Mouse (Mus musculus) frontal cortex, postnatal 36 days (tissue): ENCODE results near the gene Atp6v1e1.

Source experiments
- DNase-seq, 2 experiments: peaks; one replicate each; pipeline ENCODE4 v3.0.0; 2022; ENCODE audit warnings: low spot score in 2 of 2

Atp6v1e1 gene

DNA sequence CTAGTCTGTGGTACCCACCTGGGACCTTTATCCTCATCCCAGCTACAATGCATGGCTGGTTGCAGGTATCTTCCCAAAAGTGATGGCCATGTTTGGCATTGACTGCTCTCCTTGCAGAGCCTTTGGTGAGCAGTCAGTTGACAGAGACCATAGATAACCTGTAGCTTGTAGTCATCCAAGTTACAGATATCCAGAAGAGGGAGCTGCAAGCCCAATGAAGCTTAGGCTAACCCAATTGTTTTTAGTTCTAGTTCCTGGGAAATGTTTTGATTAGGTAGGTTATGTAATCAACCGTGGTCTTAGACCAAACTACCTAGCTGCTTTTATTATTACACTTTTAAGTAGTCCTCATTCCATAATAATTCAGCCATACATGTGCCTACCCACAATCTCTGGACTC, 51.2 kb downstream of the Atp6v1e1 start:
- no peak for DNase-seq

DNA sequence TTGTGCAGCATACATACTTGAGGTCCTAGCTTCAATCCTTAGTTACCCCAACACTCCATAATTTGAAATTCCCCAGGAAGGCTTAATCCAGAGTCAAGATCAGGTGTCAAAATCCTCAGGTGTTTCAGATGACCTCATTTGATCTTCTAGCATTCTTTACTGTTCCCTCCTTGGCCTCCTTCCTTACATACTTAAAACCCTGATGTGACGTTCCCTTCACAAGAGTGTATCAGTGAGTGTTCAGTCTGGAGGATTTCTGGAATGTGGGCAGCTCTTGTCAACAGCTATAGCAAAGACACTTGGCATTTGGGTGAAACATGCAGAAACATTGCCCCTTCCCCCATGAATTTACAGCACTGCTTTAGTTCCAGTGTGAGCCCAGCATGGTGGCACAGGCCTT, 52.6 kb downstream of the Atp6v1e1 start:
- DNase-seq, result no peak

DNA sequence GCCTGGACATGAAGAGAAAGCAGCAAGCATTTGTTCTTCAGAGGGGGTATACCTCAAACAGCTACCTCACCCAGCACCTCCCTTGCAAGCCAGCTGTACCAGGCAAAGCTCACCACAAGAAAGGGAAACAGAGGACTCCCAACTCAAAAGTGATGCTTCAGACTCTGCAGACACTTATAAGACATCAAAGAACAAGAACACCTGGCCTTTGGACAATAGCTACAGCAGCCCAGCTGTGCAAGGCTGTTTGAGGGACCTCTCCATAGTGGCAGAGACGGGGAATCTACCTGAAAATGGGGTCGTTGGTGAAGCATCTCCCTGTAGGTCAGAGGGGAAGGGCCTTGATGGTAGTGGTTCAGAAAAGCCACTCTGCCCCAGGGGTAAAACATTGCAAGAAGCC, 61.4 kb downstream of the Atp6v1e1 start:
- no peak for DNase-seq

DNA sequence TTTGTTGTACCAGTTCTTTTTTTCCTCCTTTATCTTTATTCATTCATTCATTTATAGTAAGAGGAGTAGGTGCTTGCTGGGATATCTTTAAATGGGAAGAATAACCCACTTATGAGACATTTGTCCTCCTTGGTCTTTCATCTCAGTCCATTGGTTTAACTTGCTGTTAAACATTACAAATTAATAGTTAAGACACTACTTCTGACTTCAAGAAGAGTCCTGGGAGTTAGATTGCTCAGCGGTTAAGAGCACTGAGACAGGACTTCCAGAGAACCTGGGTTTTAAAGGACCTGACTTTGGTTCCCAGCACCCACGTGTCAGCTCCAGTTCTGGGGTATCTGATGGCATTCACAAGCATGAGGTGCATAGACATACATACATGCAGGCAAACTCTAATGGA, 76.2 kb downstream of the Atp6v1e1 start:
- no peak for DNase-seq
